Comparison of ENCODE assay signal across 8 mouse cellular contexts in genomic region chr10:42273760-42274691, GRCm38 (mm10). TPM values are rescaled to one million over a fixed set of nuclear protein-coding genes. Genes with fewer than 3 reads are reported as not detected.
DNase-seq lines count a peak whose midpoint lies in the region; ATAC-seq and TF ChIP-seq lines count a peak whose summit lies in the region.

No protein-coding gene starts in this region.

- H3K27me3 ChIP-seq in hindbrain, postnatal 0 days (ENCODE audit: insufficient read depth, low read length): no peaks in the 10 kb centered on the region
- no peaks in the 10 kb centered on the region for H3K27me3 ChIP-seq in liver, embryonic 12.5 days (replicated peaks)

- no peaks in the 10 kb centered on the region for H3K36me3 ChIP-seq in hindbrain, postnatal 0 days (ENCODE audit: insufficient read depth, low read length)
- H3K36me3 ChIP-seq in liver, embryonic 12.5 days: peaks cover 57% of the 10 kb centered on the region

- peak overlapping the region; percentile 77 for H3K9ac ChIP-seq in hindbrain, postnatal 0 days (replicated peaks; ENCODE audit: low read length)
- H3K9ac ChIP-seq in liver, embryonic 12.5 days: peak overlapping the region; percentile 99

- H3K4me1 ChIP-seq in bone marrow, adult 2 months (ENCODE audit: control insufficient read depth, insufficient read depth, low read length): peaks cover 12% of the 10 kb centered on the region
- H3K4me1 ChIP-seq in hindbrain, postnatal 0 days (ENCODE audit: insufficient read depth, low read length): peaks cover 29% of the 10 kb centered on the region
- H3K4me1 ChIP-seq in liver, embryonic 12.5 days: peaks cover 67% of the 10 kb centered on the region

- peak; percentile 43; the same call in 1 of the 2 replicates for TF ChIP-seq POLR2A in bone marrow, adult 2 months (IDR thresholded peaks at IDR 0.05; ENCODE audit: borderline replicate concordance, control insufficient read depth, low read depth, low read length)

- peak overlapping the region; percentile 99 for H3K4me3 ChIP-seq in bone marrow, adult 2 months (replicated peaks; ENCODE audit: control insufficient read depth, low read depth, low read length)
- H3K4me3 ChIP-seq in hindbrain, postnatal 0 days (ENCODE audit: low read length): peak overlapping the region; percentile 84
- peak overlapping the region; percentile 98 for H3K4me3 ChIP-seq in liver, embryonic 12.5 days

- H3K4me2 ChIP-seq in hindbrain, postnatal 0 days (ENCODE audit: low read depth, low read length): peak overlapping the region; percentile 98
- peak overlapping the region; percentile 98 for H3K4me2 ChIP-seq in liver, embryonic 12.5 days

- peak overlapping the region; percentile 97 for H3K27ac ChIP-seq in bone marrow, adult 2 months (ENCODE audit: control insufficient read depth, insufficient read depth, low read depth, low read length, poor library complexity)
- H3K27ac ChIP-seq in hindbrain, postnatal 0 days: peak overlapping the region; percentile 97
- peak overlapping the region; percentile 98 for H3K27ac ChIP-seq in liver, embryonic 12.5 days

- 0 out of 2 replicates have a peak, but pooled peaks have one; percentile 1 for TF ChIP-seq CTCF in bone marrow, adult 2 months (IDR thresholded peaks at IDR 0.05; ENCODE audit: control insufficient read depth, insufficient read depth, low read length)
- TF ChIP-seq CTCF in hindbrain, postnatal 0 days (IDR thresholded peaks at IDR 0.05; ENCODE audit: low read depth): no peak

- peak; percentile 18 to 31 for DNase-seq in layer of hippocampus, adult 8-10 months (ENCODE audit: low spot score in 2 of 2)
- DNase-seq in layer of hippocampus, adult 9-10 months (ENCODE audit: low spot score): no peak
- peak; percentile 70 for DNase-seq in fat pad, adult 2 months (ENCODE audit: extremely low read depth, low read depth, low spot score)
- peak; percentile 23 for DNase-seq in hindbrain, postnatal 0 days (ENCODE audit: low spot score)
- peak; percentile 52 for DNase-seq in neural tube, embryonic 10.5 days (ENCODE audit: extremely low spot score, low spot score)
- DNase-seq in thymus, postnatal 25 days: peak; percentile 69

- WGBS in bone marrow, adult 2 months: 4% methylated on average over 21 of the region's 21 CpGs
- 11% methylated on average over 21 of the region's 21 CpGs for WGBS in hindbrain, postnatal 0 days
- 4% methylated on average over 21 of the region's 21 CpGs for WGBS in liver, embryonic 12.5 days (ENCODE audit: insufficient replicate concordance)

- no peak for ATAC-seq in hindbrain, postnatal 0 days
- peak; percentile 62 for ATAC-seq in liver, embryonic 12.5 days

- H3K9me3 ChIP-seq in hindbrain, postnatal 0 days (ENCODE audit: low read length): no peaks in the 10 kb centered on the region
- H3K9me3 ChIP-seq in liver, embryonic 12.5 days (replicated peaks): no peaks in the 10 kb centered on the region

RNA-seq across cellular contexts. Expression of gene Foxo3, which starts 2.5 kb away (rescaled TPM):
- total RNA-seq in layer of hippocampus, adult 8-10 months (2022): 10 to 100 TPM; 43.3 to 53.4 (median 48.2) TPM
- 34.9 and 51.5 TPM in 2 replicates for polyA plus RNA-seq in bone marrow, adult 2 months (2011; ENCODE audit: insufficient read depth, insufficient read length, low replicate concordance, missing spikeins)
- 54.7 and 59.2 TPM in 2 replicates for total RNA-seq in hindbrain, postnatal 0 days (2014; rRNA removed)
- polyA plus RNA-seq in hindbrain, postnatal 0 days (2015; fragmentation: Nextera tagmentation; extraction: Ambion mirVana): 8.4 and 8.6 TPM in 2 replicates
- polyA plus RNA-seq in liver, embryonic 12.5 days (2016; fragmentation: Nextera tagmentation; extraction: Ambion mirVana): 16.9 and 17.9 TPM in 2 replicates
